Mouse (Mus musculus): ENCODE data around the gene Hk2. TPM values are rescaled to one million over a fixed set of nuclear protein-coding genes. Genes with fewer than 3 reads are reported as not detected.
A peak's percentile ranks its signal among the peaks of the same experiment; 100 is the strongest.
"Not testable (repeated sequence)": the region's sequence is repeated elsewhere in the genome, so short reads cannot be mapped to it uniquely, and the experiment has no call there.

Hk2 gene
- polyA plus RNA-seq, 1 experiment from 2014 or later = 4.0 TPM

- DNase-seq (peak; percentile 93), ATAC-seq (ENCODE audit: low FRiP score, low TSS enrichment) (peak; percentile 69; the same call in 1 of the 2 replicates)
- no peaks in the 10 kb centered on the region for H3K36me3 ChIP-seq (ENCODE audit: control insufficient read depth, insufficient read depth, low read length)
- no peaks in the 10 kb centered on the region for H3K27me3 ChIP-seq (ENCODE audit: control insufficient read depth, insufficient read depth, low read length)
- no peak overlapping the region for H3K4me2 ChIP-seq (ENCODE audit: low read length)
- no peak overlapping the region for H3K4me3 ChIP-seq (replicated peaks; ENCODE audit: low read depth, low read length)
- H3K9ac ChIP-seq (replicated peaks; ENCODE audit: low read length) = no peak overlapping the region
- H3K9me3 ChIP-seq (ENCODE audit: control insufficient read depth, low read length) = no peaks in the 10 kb centered on the region
- H3K4me1 ChIP-seq (ENCODE audit: control insufficient read depth, insufficient read depth, low read length) = peaks cover 13% of the 10 kb centered on the region
- H3K27ac ChIP-seq (replicated peaks; ENCODE audit: low read depth, low read length) = no peak overlapping the region
- WGBS = 33% methylated on average over 16 of the region's 16 CpGs
These were observed 71.6 kb downstream of the Hk2 start for GRCm38 (mm10) chr6:82702593-82703017.

- peaks cover 13% of the 10 kb centered on the region for H3K4me1 ChIP-seq (ENCODE audit: control insufficient read depth, insufficient read depth, low read length)
- WGBS = 71% methylated on average over 6 of the region's 6 CpGs
- H3K27ac ChIP-seq (replicated peaks; ENCODE audit: low read depth, low read length) = no peak overlapping the region
- no peak overlapping the region for H3K9ac ChIP-seq (replicated peaks; ENCODE audit: low read length)
- no peaks in the 10 kb centered on the region for H3K36me3 ChIP-seq (ENCODE audit: control insufficient read depth, insufficient read depth, low read length)
- H3K4me3 ChIP-seq (replicated peaks; ENCODE audit: low read depth, low read length) = no peak overlapping the region
- DNase-seq = no peak
- H3K27me3 ChIP-seq (ENCODE audit: control insufficient read depth, insufficient read depth, low read length) = no peaks in the 10 kb centered on the region
- no peak for ATAC-seq (ENCODE audit: low FRiP score, low TSS enrichment)
- H3K4me2 ChIP-seq (ENCODE audit: low read length) = no peak overlapping the region
- no peaks in the 10 kb centered on the region for H3K9me3 ChIP-seq (ENCODE audit: control insufficient read depth, low read length)
These were observed 73.0 kb downstream of the Hk2 start for GRCm38 (mm10) chr6:82701296-82701695.

GRCm38 (mm10) chr6:82699831-82700230 is 74.4 kb downstream of the Hk2 start:
- no peak overlapping the region for H3K4me3 ChIP-seq (replicated peaks; ENCODE audit: low read depth, low read length)
- WGBS = 3% methylated on average over 5 of the region's 5 CpGs
- no peaks in the 10 kb centered on the region for H3K36me3 ChIP-seq (ENCODE audit: control insufficient read depth, insufficient read depth, low read length)
- peak overlapping the region; percentile 61; the same call in 1 of the 2 replicates for H3K27ac ChIP-seq (replicated peaks; ENCODE audit: low read depth, low read length)
- no peaks in the 10 kb centered on the region for H3K9me3 ChIP-seq (ENCODE audit: control insufficient read depth, low read length)
- peaks cover 13% of the 10 kb centered on the region for H3K4me1 ChIP-seq (ENCODE audit: control insufficient read depth, insufficient read depth, low read length)
- ATAC-seq (ENCODE audit: low FRiP score, low TSS enrichment) (0 out of 2 replicates have a peak, but pooled peaks have one; percentile 31), DNase-seq (peak; percentile 59)
- no peak overlapping the region for H3K4me2 ChIP-seq (ENCODE audit: low read length)
- H3K9ac ChIP-seq (replicated peaks; ENCODE audit: low read length) = no peak overlapping the region
- no peaks in the 10 kb centered on the region for H3K27me3 ChIP-seq (ENCODE audit: control insufficient read depth, insufficient read depth, low read length)

GRCm38 (mm10) chr6:82696736-82697135 is 77.5 kb downstream of the Hk2 start:
- peaks cover 13% of the 10 kb centered on the region for H3K4me1 ChIP-seq (ENCODE audit: control insufficient read depth, insufficient read depth, low read length)
- no peak overlapping the region for H3K4me3 ChIP-seq (replicated peaks; ENCODE audit: low read depth, low read length)
- DNase-seq (no peak), ATAC-seq (ENCODE audit: low FRiP score, low TSS enrichment) (no peak)
- WGBS = 95% methylated on average over 3 of the region's 3 CpGs
- no peak overlapping the region for H3K4me2 ChIP-seq (ENCODE audit: low read length)
- no peaks in the 10 kb centered on the region for H3K9me3 ChIP-seq (ENCODE audit: control insufficient read depth, low read length)
- H3K27ac ChIP-seq (replicated peaks; ENCODE audit: low read depth, low read length) = no peak overlapping the region
- no peak overlapping the region for H3K9ac ChIP-seq (replicated peaks; ENCODE audit: low read length)
- no peaks in the 10 kb centered on the region for H3K36me3 ChIP-seq (ENCODE audit: control insufficient read depth, insufficient read depth, low read length)
- no peaks in the 10 kb centered on the region for H3K27me3 ChIP-seq (ENCODE audit: control insufficient read depth, insufficient read depth, low read length)

- Histone ChIP-seq H3K9me3 (ENCODE audit: control insufficient read depth, low read length) (no peaks in the 10 kb centered on the region), H3K36me3 (ENCODE audit: control insufficient read depth, insufficient read depth, low read length) (no peaks in the 10 kb centered on the region), H3K9ac (replicated peaks; ENCODE audit: low read length) (no peak overlapping the region), H3K4me1 (ENCODE audit: control insufficient read depth, insufficient read depth, low read length) (peaks cover 2% of the 10 kb centered on the region), H3K27me3 (ENCODE audit: control insufficient read depth, insufficient read depth, low read length) (no peaks in the 10 kb centered on the region), H3K4me2 (ENCODE audit: low read length) (peak overlapping the region; percentile 10; the same call in 1 of the 2 replicates), H3K4me3 (replicated peaks; ENCODE audit: low read depth, low read length) (no peak overlapping the region), H3K27ac (replicated peaks; ENCODE audit: low read depth, low read length) (no peak overlapping the region)
- DNase-seq (peak; percentile 40), ATAC-seq (ENCODE audit: low FRiP score, low TSS enrichment) (no peak)
- 49% methylated on average over 13 of the region's 13 CpGs for WGBS
These were observed 79.6 kb downstream of the Hk2 start for GRCm38 (mm10) chr6:82694668-82695067.

- Histone ChIP-seq H3K9ac (replicated peaks; ENCODE audit: low read length) (no peak overlapping the region), H3K9me3 (ENCODE audit: control insufficient read depth, low read length) (no peaks in the 10 kb centered on the region), H3K27ac (replicated peaks; ENCODE audit: low read depth, low read length) (no peak overlapping the region), H3K4me3 (replicated peaks; ENCODE audit: low read depth, low read length) (no peak overlapping the region), H3K4me1 (ENCODE audit: control insufficient read depth, insufficient read depth, low read length) (no peaks in the 10 kb centered on the region), H3K4me2 (ENCODE audit: low read length) (no peak overlapping the region), H3K36me3 (ENCODE audit: control insufficient read depth, insufficient read depth, low read length) (no peaks in the 10 kb centered on the region), H3K27me3 (ENCODE audit: control insufficient read depth, insufficient read depth, low read length) (no peaks in the 10 kb centered on the region)
- WGBS = 94% methylated on average over 4 of the region's 4 CpGs
- ATAC-seq (ENCODE audit: low FRiP score, low TSS enrichment) (no peak), DNase-seq (no peak)
These were observed 84.8 kb downstream of the Hk2 start for GRCm38 (mm10) chr6:82689474-82689873.

GRCm38 (mm10) chr6:82688586-82688985 is 85.7 kb downstream of the Hk2 start:
- not testable (repeated sequence) for H3K4me3 ChIP-seq (replicated peaks; ENCODE audit: low read depth, low read length); H3K9ac ChIP-seq (replicated peaks; ENCODE audit: low read length); H3K27me3 ChIP-seq (ENCODE audit: control insufficient read depth, insufficient read depth, low read length); H3K36me3 ChIP-seq (ENCODE audit: control insufficient read depth, insufficient read depth, low read length); H3K4me1 ChIP-seq (ENCODE audit: control insufficient read depth, insufficient read depth, low read length); H3K27ac ChIP-seq (replicated peaks; ENCODE audit: low read depth, low read length); DNase-seq; H3K9me3 ChIP-seq (ENCODE audit: control insufficient read depth, low read length); H3K4me2 ChIP-seq (ENCODE audit: low read length)
- 0 out of 2 replicates have a peak, but pooled peaks have one; percentile 14 for ATAC-seq (ENCODE audit: low FRiP score, low TSS enrichment)
- WGBS = 40% methylated on average over 5 of the region's 5 CpGs

- ATAC-seq (ENCODE audit: low FRiP score, low TSS enrichment) = no peak
- no peaks in the 10 kb centered on the region for H3K36me3 ChIP-seq (ENCODE audit: control insufficient read depth, insufficient read depth, low read length)
These were observed 90.1 kb downstream of the Hk2 start for GRCm38 (mm10) chr6:82684136-82684535.

GRCm38 (mm10) chr6:82679286-82679685 is 95.0 kb downstream of the Hk2 start:
- H3K4me2 ChIP-seq (ENCODE audit: low read length); ATAC-seq (ENCODE audit: low FRiP score, low TSS enrichment); H3K27me3 ChIP-seq (ENCODE audit: control insufficient read depth, insufficient read depth, low read length); H3K36me3 ChIP-seq (ENCODE audit: control insufficient read depth, insufficient read depth, low read length); DNase-seq; H3K9ac ChIP-seq (replicated peaks; ENCODE audit: low read length); H3K4me1 ChIP-seq (ENCODE audit: control insufficient read depth, insufficient read depth, low read length); H3K27ac ChIP-seq (replicated peaks; ENCODE audit: low read depth, low read length); H3K4me3 ChIP-seq (replicated peaks; ENCODE audit: low read depth, low read length); H3K9me3 ChIP-seq (ENCODE audit: control insufficient read depth, low read length): not testable (repeated sequence)
- WGBS = 77% methylated on average over 2 of the region's 2 CpGs

More at GRCm38 (mm10) chr6:82684136-82684535, 90.1 kb downstream of the Hk2 start:
- DNase-seq = no peak
- Histone ChIP-seq H3K9ac (replicated peaks; ENCODE audit: low read length) (no peak overlapping the region), H3K27ac (replicated peaks; ENCODE audit: low read depth, low read length) (no peak overlapping the region), H3K27me3 (ENCODE audit: control insufficient read depth, insufficient read depth, low read length) (no peaks in the 10 kb centered on the region), H3K4me2 (ENCODE audit: low read length) (no peak overlapping the region), H3K9me3 (ENCODE audit: control insufficient read depth, low read length) (no peaks in the 10 kb centered on the region), H3K4me3 (replicated peaks; ENCODE audit: low read depth, low read length) (no peak overlapping the region), H3K4me1 (ENCODE audit: control insufficient read depth, insufficient read depth, low read length) (no peaks in the 10 kb centered on the region)
